Mouse (Mus musculus) MEL (cell line): ENCODE results near the gene Sema6c. TPM values are rescaled to one million over a fixed set of nuclear protein-coding genes. Genes with fewer than 3 reads are reported as not detected.

Experiments
- DNase-seq: peaks from one replicate; pipeline ENCODE4 v3.0.0; 2011; ENCODE audit warnings: low read depth, low spot score
- H3K27ac ChIP-seq: 2 replicates; pipeline ENCODE4 v1.5.1; 2012; ENCODE audit warnings: low read depth, mild to moderate bottlenecking, control low read depth, low read length, moderate library complexity; ENCODE audit not compliant: control insufficient read depth
- H3K27me3 ChIP-seq, 2 experiments: fragments of 150-350 bp in 1 of 2; sonication (generic) in 1 of 2; 2 replicates each; pipeline ENCODE4 v1.6.1; 2012; ENCODE audit warnings: low read length in 2 of 2, mild to moderate bottlenecking in 2 of 2, improper control_type of control experiment in 1 of 2, moderate library complexity in 1 of 2; ENCODE audit not compliant: insufficient read depth in 2 of 2, control insufficient read depth in 1 of 2
- H3K36me3 ChIP-seq, 2 experiments: 2 replicates each; pipeline ENCODE4 v1.6.1; 2012 to 2014; ENCODE audit warnings: low read length in 2 of 2, improper control_type of control experiment in 1 of 2, inconsistent platforms in 1 of 2, mild to moderate bottlenecking in 1 of 2; ENCODE audit not compliant: insufficient read depth in 2 of 2, control insufficient read depth in 1 of 2
- H3K4me1 ChIP-seq, 2 experiments: fragments of 150-350 bp in 1 of 2; sonication (generic) in 1 of 2; 2 replicates each; pipeline ENCODE4 v1.6.1; 2012; ENCODE audit warnings: low read length in 2 of 2, improper control_type of control experiment in 1 of 2, mild to moderate bottlenecking in 1 of 2; ENCODE audit not compliant: insufficient read depth in 2 of 2, control insufficient read depth in 1 of 2
- H3K4me3 ChIP-seq, 2 experiments: fragments of 150-350 bp in 1 of 2; sonication (generic) in 1 of 2; 2 replicates each; pipeline ENCODE4 v1.5.1; 2012; ENCODE audit warnings: low read depth in 2 of 2, low read length in 2 of 2, mild to moderate bottlenecking in 2 of 2, moderate library complexity in 2 of 2, control low read depth in 1 of 2, improper control_type of control experiment in 1 of 2; ENCODE audit not compliant: control insufficient read depth in 1 of 2, insufficient read depth in 1 of 2
- H3K79me2 ChIP-seq: 2 replicates; pipeline ENCODE4 v1.6.1; 2012; ENCODE audit warnings: mild to moderate bottlenecking, low read length, moderate library complexity; ENCODE audit not compliant: control insufficient read depth, poor library complexity, insufficient read depth
- H3K9ac ChIP-seq: 2 replicates; pipeline ENCODE4 v1.6.1; 2012; ENCODE audit warnings: low read depth, mild to moderate bottlenecking, control low read depth, low read length, moderate library complexity; ENCODE audit not compliant: control insufficient read depth, poor library complexity, severe bottlenecking
- H3K9me3 ChIP-seq: fragments of 150-350 bp; sonication (generic); replicated peaks from 2 replicates; pipeline ENCODE4 v1.6.1; 2012; ENCODE audit warnings: mild to moderate bottlenecking, low read length, improper control_type of control experiment, moderate library complexity; ENCODE audit not compliant: insufficient read depth
- BHLHE40 ChIP-seq: IDR thresholded peaks from 2 replicates; pipeline ENCODE4 v1.6.1; 2012; ENCODE audit warnings: low read depth, mild to moderate bottlenecking, inconsistent platforms, low read length, improper control_type of control experiment, borderline replicate concordance
- CHD1 ChIP-seq: IDR thresholded peaks from 2 replicates; pipeline ENCODE4 v1.6.1; 2012; ENCODE audit warnings: low read depth, mild to moderate bottlenecking, inconsistent platforms, low read length, improper control_type of control experiment
- CHD2 ChIP-seq: IDR thresholded peaks from 2 replicates; pipeline ENCODE4 v1.6.1; 2011; ENCODE audit warnings: low read length, improper control_type of control experiment
- CTCF ChIP-seq, 3 experiments: IDR thresholded peaks in 2 of 3; conservative IDR thresholded peaks in 1 of 3; 2 replicates each; pipeline ENCODE4 v1.5.1; 2011 to 2012; ENCODE audit warnings: low read length in 3 of 3, low read depth in 2 of 3, mild to moderate bottlenecking in 2 of 3, improper control_type of control experiment in 1 of 3, inconsistent platforms in 1 of 3, mixed read lengths in 1 of 3, moderate library complexity in 1 of 3; ENCODE audit not compliant: control insufficient read depth in 1 of 3, insufficient read depth in 1 of 3, poor library complexity in 1 of 3, severe bottlenecking in 1 of 3
- EP300 ChIP-seq, 2 experiments: IDR thresholded peaks; 2 replicates each; pipeline ENCODE4 v1.6.1; 2011; ENCODE audit warnings: improper control_type of control experiment in 2 of 2, low read length in 2 of 2, low read depth in 1 of 2, mild to moderate bottlenecking in 1 of 2
- ETS1 ChIP-seq: IDR thresholded peaks from 2 replicates; pipeline ENCODE4 v1.6.1; 2012; ENCODE audit warnings: low read depth, mild to moderate bottlenecking, inconsistent platforms, low read length, improper control_type of control experiment, moderate library complexity
- GATA1 ChIP-seq: IDR thresholded peaks from 2 replicates; pipeline ENCODE4 v1.6.1; 2011; ENCODE audit warnings: low read depth, low read length, improper control_type of control experiment
- JUND ChIP-seq: IDR thresholded peaks from 2 replicates; pipeline ENCODE4 v1.6.1; 2011; ENCODE audit warnings: low read depth, mild to moderate bottlenecking, improper control_type of control experiment, low read length
- KAT2A ChIP-seq: conservative IDR thresholded peaks from 2 replicates; pipeline ENCODE4 v1.6.1; 2012; ENCODE audit warnings: low read depth, low read length, improper control_type of control experiment, inconsistent platforms
- MAFK ChIP-seq: IDR thresholded peaks from 2 replicates; pipeline ENCODE4 v1.6.1; 2011; ENCODE audit warnings: low read depth, mild to moderate bottlenecking, low read length, improper control_type of control experiment, borderline replicate concordance
- MAX ChIP-seq: IDR thresholded peaks from 2 replicates; pipeline ENCODE4 v1.6.1; 2011; ENCODE audit warnings: low read length, improper control_type of control experiment
- MAZ ChIP-seq: IDR thresholded peaks from 2 replicates; pipeline ENCODE4 v1.6.1; 2012; ENCODE audit warnings: low read depth, mild to moderate bottlenecking, inconsistent platforms, low read length, improper control_type of control experiment
- MEF2A ChIP-seq: IDR thresholded peaks from 2 replicates; pipeline ENCODE4 v1.6.1; 2014; ENCODE audit warnings: low read depth, mild to moderate bottlenecking, inconsistent platforms, low read length, improper control_type of control experiment; ENCODE audit not compliant: poor library complexity, insufficient replicate concordance, severe bottlenecking; ENCODE audit errors: extremely low read depth
- MXI1 ChIP-seq: IDR thresholded peaks from 2 replicates; pipeline ENCODE4 v1.6.1; 2011; ENCODE audit warnings: mild to moderate bottlenecking, low read depth, low read length, improper control_type of control experiment
- MYB ChIP-seq: IDR thresholded peaks from 2 replicates; pipeline ENCODE4 v1.6.1; 2011; ENCODE audit warnings: mild to moderate bottlenecking, low read depth, low read length, improper control_type of control experiment
- NRF1 ChIP-seq: IDR thresholded peaks from 2 replicates; pipeline ENCODE4 v1.6.1; 2014; ENCODE audit warnings: low read depth, mild to moderate bottlenecking, inconsistent platforms, low read length, improper control_type of control experiment, moderate library complexity; ENCODE audit not compliant: poor library complexity, insufficient read depth, severe bottlenecking
- POLR2A ChIP-seq, 2 experiments: IDR thresholded peaks; 2 replicates each; pipeline ENCODE4 v1.6.1; 2011 to 2012; ENCODE audit warnings: low read length in 2 of 2, mild to moderate bottlenecking in 2 of 2, control low read depth in 1 of 2, improper control_type of control experiment in 1 of 2, low read depth in 1 of 2, moderate library complexity in 1 of 2; ENCODE audit not compliant: control insufficient read depth in 1 of 2, insufficient read depth in 1 of 2, poor library complexity in 1 of 2
- POLR2AphosphoS2 ChIP-seq: IDR thresholded peaks from 2 replicates; pipeline ENCODE4 v1.6.1; 2011; ENCODE audit warnings: low read length, improper control_type of control experiment
- RAD21 ChIP-seq: IDR thresholded peaks from 2 replicates; pipeline ENCODE4 v1.6.1; 2011; ENCODE audit warnings: mild to moderate bottlenecking, low read depth, low read length, improper control_type of control experiment
- RCOR1 ChIP-seq: IDR thresholded peaks from 2 replicates; pipeline ENCODE4 v1.6.1; 2012; ENCODE audit warnings: low read depth, mild to moderate bottlenecking, inconsistent platforms, low read length, improper control_type of control experiment
- SMC3 ChIP-seq: IDR thresholded peaks from 2 replicates; pipeline ENCODE4 v1.6.1; 2011; ENCODE audit warnings: low read depth, low read length, improper control_type of control experiment
- TAL1 ChIP-seq: IDR thresholded peaks from 2 replicates; pipeline ENCODE4 v1.6.1; 2012; ENCODE audit warnings: mild to moderate bottlenecking, inconsistent platforms, low read length, moderate library complexity, mixed read lengths
- TBP ChIP-seq: IDR thresholded peaks from 2 replicates; pipeline ENCODE4 v1.8.0; 2011; ENCODE audit warnings: low read depth, low read length, improper control_type of control experiment
- USF1 ChIP-seq: IDR thresholded peaks from 2 replicates; pipeline ENCODE4 v1.6.1; 2014; ENCODE audit warnings: low read depth, mild to moderate bottlenecking, inconsistent platforms, low read length, improper control_type of control experiment, moderate library complexity
- ZMIZ1 ChIP-seq: IDR thresholded peaks from 2 replicates; pipeline ENCODE4 v1.6.1; 2012; ENCODE audit warnings: low read depth, mild to moderate bottlenecking, inconsistent platforms, low read length, improper control_type of control experiment, moderate library complexity
- ZNF384 ChIP-seq: IDR thresholded peaks from 2 replicates; pipeline ENCODE4 v1.6.1; 2012; ENCODE audit warnings: low read depth, mild to moderate bottlenecking, inconsistent platforms, low read length, improper control_type of control experiment
- polyA plus RNA-seq, 2 experiments: library from polyadenylated mRNA; stranded (reverse) in 1 of 2; unstranded in 1 of 2; fragments of >175 nt in 1 of 2; fragments of >200 nt in 1 of 2; gene quantifications; 2 replicates each; pipeline versions ENCODE4 v1.2.1 to v1.2.4; 2012; ENCODE audit warnings: low replicate concordance in 2 of 2, low read depth in 1 of 2; ENCODE audit not compliant: insufficient read length in 2 of 2, insufficient read depth in 1 of 2, missing spikeins in 1 of 2
- total RNA-seq: library from RNA; depleted of rRNA; stranded (reverse); fragments of 300-350 nt; gene quantifications from 2 replicates; pipeline ENCODE4 v1.2.3, GENCODE M21; 2012

The Sema6c gene
- total and polyA plus RNA-seq, 3 experiments, result 0.35 to 3.2 TPM; not detected in 1

- DNase-seq, result peak; percentile 66
- no peaks in the 10 kb centered on the region for H3K9me3 ChIP-seq
- H3K9ac ChIP-seq, result no peak within 1 kb of the TSS
- H3K79me2 ChIP-seq, result no peaks in the 10 kb centered on the region
- no peaks in the 10 kb centered on the region for H3K27me3 ChIP-seq
- peaks cover 0 to 18% of the 10 kb centered on the region in 2 experiments; a peak in 2 of 4 replicates for H3K36me3 ChIP-seq
- no peak within 1 kb of the TSS for H3K27ac ChIP-seq
- H3K4me3 ChIP-seq, result no peak within 1 kb of the TSS
- no peak for TF ChIP-seq TAL1
- no peak for TF ChIP-seq MEF2A
- TF ChIP-seq MAZ, result no peak
- TF ChIP-seq CTCF (IDR thresholded peaks at IDR 0.05 in 2 of 3, conservative IDR thresholded peaks at IDR 0.05 in 1 of 3; ENCODE audit: control insufficient read depth in 1 of 3, insufficient read depth in 1 of 3, low read depth in 2 of 3, low read length in 3 of 3, poor library complexity in 1 of 3, severe bottlenecking in 1 of 3), result peak; percentile 74 to 96 (median 75)
- TF ChIP-seq USF1, result no peak
- TF ChIP-seq MAX, result no peak
- peak; percentile 22 for TF ChIP-seq RAD21
- TF ChIP-seq RCOR1, result no peak
- 0 out of 2 replicates have a peak, but pooled peaks have one; percentile 17 for TF ChIP-seq ZNF384
- TF ChIP-seq GATA1, result no peak
- TF ChIP-seq TBP, result no peak
- no peak for TF ChIP-seq MAFK
- TF ChIP-seq ETS1, result no peak
- TF ChIP-seq NRF1, result no peak
- no peak for TF ChIP-seq CHD2
- TF ChIP-seq POLR2A (IDR thresholded peaks at IDR 0.05; ENCODE audit: control insufficient read depth in 1 of 2, insufficient read depth in 1 of 2, low read depth in 1 of 2, low read length in 2 of 2, poor library complexity in 1 of 2), result no peak
- TF ChIP-seq ZMIZ1, result no peak
- no peak for TF ChIP-seq JUND
- peak; percentile 48 for TF ChIP-seq SMC3
- 0 out of 2 replicates have a peak, but pooled peaks have one; percentile 27 for TF ChIP-seq POLR2AphosphoS2
- TF ChIP-seq KAT2A, result no peak
- no peak for TF ChIP-seq BHLHE40
- no peak for TF ChIP-seq MYB
- TF ChIP-seq MXI1, result no peak
- TF ChIP-seq EP300 (IDR thresholded peaks at IDR 0.05; ENCODE audit: low read depth in 1 of 2, low read length in 2 of 2), result no peak
- TF ChIP-seq CHD1, result no peak
- no peaks in the 10 kb centered on the region for H3K4me1 ChIP-seq
Measured at GRCm38 (mm10) chr3:95124246-95124645, 36.0 kb upstream of the Sema6c start, which contains the start of gene Tmod4. TSS of gene Tmod4 (plus strand) at chr3:95124476.
